Mouse (Mus musculus): ENCODE results near the gene Bbox1.

The Bbox1 gene

GRCm38 (mm10) chr2:110314509-110315155, at the start of gene Bbox1:
Bbox1 (minus strand) TSS chr2:110314560.
- DNase-seq (ENCODE audit: low spot score in 2 of 2): no peak

GRCm38 (mm10) chr2:110363855-110364254, 49.5 kb upstream of the Bbox1 start:
- no peak for DNase-seq (ENCODE audit: low spot score in 2 of 2)

- DNase-seq (ENCODE audit: low spot score in 2 of 2): no peak
These were observed 48.3 kb upstream of the Bbox1 start, which contains the start of gene Fibin for GRCm38 (mm10) chr2:110362432-110363283. Fibin (minus strand) TSS chr2:110363183.

- DNase-seq (ENCODE audit: low spot score in 2 of 2): no peak
These were observed 39.1 kb upstream of the Bbox1 start for GRCm38 (mm10) chr2:110353302-110353970.

- DNase-seq (ENCODE audit: low spot score in 2 of 2): no peak
These were observed 37.5 kb upstream of the Bbox1 start for GRCm38 (mm10) chr2:110351843-110352251.

- DNase-seq (ENCODE audit: low spot score in 2 of 2): no peak
These were observed 37.0 kb upstream of the Bbox1 start for GRCm38 (mm10) chr2:110351406-110351805.

GRCm38 (mm10) chr2:110328953-110329352, 14.6 kb upstream of the Bbox1 start:
- DNase-seq (ENCODE audit: low spot score in 2 of 2): no peak

- no peak for DNase-seq (ENCODE audit: low spot score in 2 of 2)
These were observed 5.6 kb upstream of the Bbox1 start for GRCm38 (mm10) chr2:110319949-110320348.

GRCm38 (mm10) chr2:110319266-110319665, 4.9 kb upstream of the Bbox1 start:
- DNase-seq (ENCODE audit: low spot score in 2 of 2): no peak

- DNase-seq (ENCODE audit: low spot score in 2 of 2): no peak
These were observed 4.4 kb upstream of the Bbox1 start for GRCm38 (mm10) chr2:110318719-110319118.

- no peak for DNase-seq (ENCODE audit: low spot score in 2 of 2)
These were observed 1.9 kb upstream of the Bbox1 start for GRCm38 (mm10) chr2:110316116-110316883.

GRCm38 (mm10) chr2:110314074-110314473, 286 bp downstream of the Bbox1 start:
- DNase-seq (ENCODE audit: low spot score in 2 of 2): no peak

- DNase-seq (ENCODE audit: low spot score in 2 of 2): no peak
These were observed 995 bp downstream of the Bbox1 start for GRCm38 (mm10) chr2:110313305-110313824.

GRCm38 (mm10) chr2:110305358-110306283, 8.7 kb downstream of the Bbox1 start:
- DNase-seq (ENCODE audit: low spot score in 2 of 2): no peak

- no peak for DNase-seq (ENCODE audit: low spot score in 2 of 2)
These were observed 12.1 kb downstream of the Bbox1 start for GRCm38 (mm10) chr2:110302261-110302660.

GRCm38 (mm10) chr2:110301314-110301713, 13.0 kb downstream of the Bbox1 start:
- no peak for DNase-seq (ENCODE audit: low spot score in 2 of 2)

GRCm38 (mm10) chr2:110294927-110295326, 19.4 kb downstream of the Bbox1 start:
- no peak for DNase-seq (ENCODE audit: low spot score in 2 of 2)

GRCm38 (mm10) chr2:110287959-110288358, 26.4 kb downstream of the Bbox1 start:
- no peak for DNase-seq (ENCODE audit: low spot score in 2 of 2)

GRCm38 (mm10) chr2:110285829-110286504, 28.4 kb downstream of the Bbox1 start:
- DNase-seq (ENCODE audit: low spot score in 2 of 2): no peak

- no peak for DNase-seq (ENCODE audit: low spot score in 2 of 2)
These were observed 38.9 kb downstream of the Bbox1 start for GRCm38 (mm10) chr2:110275424-110275823.

Data from natural killer cell, adult 2 months (primary cell).